Mouse (Mus musculus) c-Kit-negative CD71-positive TER-119-positive erythroid progenitor cells, embryonic 14.5 days (primary cell): ENCODE results near the gene Gm21094.
"Not testable (repeated sequence)": the region's sequence is repeated elsewhere in the genome, so short reads cannot be mapped to it uniquely, and the experiment has no call there.

ENCODE experiments used
- DNase-seq: peaks from one replicate; pipeline ENCODE4 v3.0.0-alpha.2; 2013; ENCODE audit warnings: low read depth, low spot score

The Gm21094 gene

GRCm38 (mm10) chrY:32620343-32620742 lies at the start of gene Gm21094:
TSS of gene Gm21094 (minus strand) at chrY:32620443.
- DNase-seq, result not testable (repeated sequence)
